Mouse (Mus musculus): ENCODE data around the gene Olfr45. TPM values are rescaled to one million over a fixed set of nuclear protein-coding genes. Genes with fewer than 3 reads are reported as not detected.
A peak's percentile ranks its signal among the peaks of the same experiment; 100 is the strongest.
"Not testable (repeated sequence)": the region's sequence is repeated elsewhere in the genome, so short reads cannot be mapped to it uniquely, and the experiment has no call there.

Gene Olfr45
- polyA plus RNA-seq (2014; fragmentation: Nextera tagmentation; extraction: Ambion mirVana): not detected in 2 replicates

GRCm38 (mm10) chr7:140681651-140682050 is at the start of gene Olfr45:
Gene Olfr45 (plus strand): TSS chr7:140681951.
- H3K9ac ChIP-seq (replicated peaks; ENCODE audit: low read depth, low read length): no peak within 1 kb of the TSS
- no peaks in the 10 kb centered on the region for H3K27me3 ChIP-seq (ENCODE audit: control insufficient read depth, insufficient read depth, low read length)
- no peak within 1 kb of the TSS for H3K4me3 ChIP-seq (ENCODE audit: low read depth, low read length)
- H3K4me2 ChIP-seq (ENCODE audit: low read depth, low read length): no peak within 1 kb of the TSS
- no peaks in the 10 kb centered on the region for H3K9me3 ChIP-seq (ENCODE audit: control insufficient read depth, low read length)
- no peaks in the 10 kb centered on the region for H3K4me1 ChIP-seq (ENCODE audit: control insufficient read depth, insufficient read depth, low read length)
- no peak for ATAC-seq (ENCODE audit: low read depth)
- no peak within 1 kb of the TSS for H3K27ac ChIP-seq (ENCODE audit: low read depth, low read length)
- no peaks in the 10 kb centered on the region for H3K36me3 ChIP-seq (ENCODE audit: control insufficient read depth, insufficient read depth, low read length)
- 89% methylated on average over 1 of the region's 1 CpGs for WGBS

DNA sequence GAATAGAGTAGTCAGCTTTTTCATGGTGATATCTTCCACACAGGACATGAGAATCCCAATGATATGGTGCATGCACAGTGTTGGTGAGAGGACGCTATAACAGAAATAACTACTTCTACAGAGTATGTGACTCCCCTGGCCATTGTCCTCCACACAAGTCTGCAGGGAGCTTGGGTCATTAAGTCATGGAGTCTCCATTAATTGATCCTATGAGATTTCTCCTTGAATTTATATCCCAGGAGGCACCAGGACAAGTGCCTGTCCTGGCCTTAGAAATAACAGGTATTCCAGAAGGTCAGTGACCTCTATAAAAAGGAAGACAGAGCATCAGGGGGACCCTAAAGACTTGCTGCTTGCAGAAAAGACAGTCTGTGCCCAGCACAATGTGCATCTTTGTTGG is 35.6 kb upstream of the Olfr45 start, which contains the start of gene Olfr53:
TSS of gene Olfr53 (plus strand) at position 301 of the 400 bp plus-strand sequence.
- H3K36me3 ChIP-seq (ENCODE audit: control insufficient read depth, insufficient read depth, low read length): no peaks in the 10 kb centered on the region
- 84% methylated on average over 1 of the region's 1 CpGs for WGBS
- no peak for ATAC-seq (ENCODE audit: low read depth)

DNA sequence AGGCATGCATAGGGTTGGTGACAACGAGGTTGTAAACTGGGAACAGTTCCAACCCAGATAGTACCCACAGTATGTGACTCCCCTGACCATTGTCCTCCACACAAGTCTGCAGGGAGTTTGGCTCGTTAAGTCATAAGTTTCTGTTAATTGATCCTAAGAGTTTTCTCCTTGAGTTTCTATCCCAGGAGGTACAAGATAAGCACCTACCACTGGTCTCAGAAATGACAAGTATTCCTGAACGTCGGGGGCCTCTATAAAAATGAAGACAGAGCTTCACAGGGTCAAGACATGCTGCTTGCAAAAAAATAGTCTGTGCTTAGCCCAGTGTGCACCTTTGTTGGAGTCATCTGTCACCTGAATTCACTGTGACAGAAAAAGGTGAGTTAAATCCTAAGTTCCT is 22.1 kb upstream of the Olfr45 start, which contains the start of gene Olfr539:
TSS of gene Olfr539 (plus strand) at position 301 of the 400 bp plus-strand sequence.
- 77% methylated on average over 4 of the region's 4 CpGs for WGBS

More for the DNA sequence above, 35.6 kb upstream of the Olfr45 start, which contains the start of gene Olfr53:
- Histone ChIP-seq H3K4me2 (ENCODE audit: low read depth, low read length) (no peak within 1 kb of the TSS), H3K9me3 (ENCODE audit: control insufficient read depth, low read length) (no peaks in the 10 kb centered on the region), H3K4me3 (ENCODE audit: low read depth, low read length) (no peak within 1 kb of the TSS), H3K27ac (ENCODE audit: low read depth, low read length) (no peak within 1 kb of the TSS), H3K9ac (replicated peaks; ENCODE audit: low read depth, low read length) (no peak within 1 kb of the TSS), H3K4me1 (ENCODE audit: control insufficient read depth, insufficient read depth, low read length) (no peaks in the 10 kb centered on the region), H3K27me3 (ENCODE audit: control insufficient read depth, insufficient read depth, low read length) (no peaks in the 10 kb centered on the region)

DNA sequence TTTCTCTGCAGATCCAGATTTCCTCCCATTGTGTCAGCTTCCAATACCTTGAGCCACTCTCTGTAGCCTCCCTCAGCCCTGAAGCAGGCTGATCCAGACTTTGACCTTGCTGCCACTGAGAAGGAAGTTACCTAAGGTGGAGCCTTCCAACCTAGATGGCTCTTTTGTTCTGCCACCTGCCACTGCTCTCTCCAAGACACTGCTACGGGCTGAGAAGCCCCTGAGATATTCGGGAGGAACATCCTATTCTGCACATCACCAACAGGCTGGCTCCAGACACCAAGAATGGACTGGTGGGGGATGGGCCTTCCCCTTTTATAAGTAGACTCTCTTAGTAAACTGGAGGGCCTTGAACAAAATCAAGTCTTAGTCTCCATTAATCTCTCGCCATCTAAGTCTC is 11.1 kb upstream of the Olfr45 start:
- not testable (repeated sequence) for H3K9ac ChIP-seq (replicated peaks; ENCODE audit: low read depth, low read length); H3K4me2 ChIP-seq (ENCODE audit: low read depth, low read length); H3K4me3 ChIP-seq (ENCODE audit: low read depth, low read length); H3K36me3 ChIP-seq (ENCODE audit: control insufficient read depth, insufficient read depth, low read length); H3K9me3 ChIP-seq (ENCODE audit: control insufficient read depth, low read length); H3K27ac ChIP-seq (ENCODE audit: low read depth, low read length); H3K4me1 ChIP-seq (ENCODE audit: control insufficient read depth, insufficient read depth, low read length); H3K27me3 ChIP-seq (ENCODE audit: control insufficient read depth, insufficient read depth, low read length); ATAC-seq (ENCODE audit: low read depth)
- WGBS: 85% methylated on average over 3 of the region's 3 CpGs

More for the DNA sequence above, 22.1 kb upstream of the Olfr45 start, which contains the start of gene Olfr539:
- H3K27ac ChIP-seq (ENCODE audit: low read depth, low read length): no peak within 1 kb of the TSS
- H3K4me3 ChIP-seq (ENCODE audit: low read depth, low read length): no peak within 1 kb of the TSS
- H3K9ac ChIP-seq (replicated peaks; ENCODE audit: low read depth, low read length): no peak within 1 kb of the TSS
- no peaks in the 10 kb centered on the region for H3K27me3 ChIP-seq (ENCODE audit: control insufficient read depth, insufficient read depth, low read length)
- no peaks in the 10 kb centered on the region for H3K36me3 ChIP-seq (ENCODE audit: control insufficient read depth, insufficient read depth, low read length)
- H3K4me1 ChIP-seq (ENCODE audit: control insufficient read depth, insufficient read depth, low read length): no peaks in the 10 kb centered on the region
- no peaks in the 10 kb centered on the region for H3K9me3 ChIP-seq (ENCODE audit: control insufficient read depth, low read length)
- ATAC-seq (ENCODE audit: low read depth): no peak
- H3K4me2 ChIP-seq (ENCODE audit: low read depth, low read length): no peak within 1 kb of the TSS

- no peak overlapping the region for H3K9ac ChIP-seq (replicated peaks; ENCODE audit: low read depth, low read length)
- 4% methylated on average over 4 of the region's 6 CpGs for WGBS
Observed at GRCm38 (mm10) chr7:140675863-140676262, 5.9 kb upstream of the Olfr45 start.

GRCm38 (mm10) chr7:140679591-140679990 is 2.2 kb upstream of the Olfr45 start:
- WGBS: 66% methylated on average over 4 of the region's 4 CpGs
- ATAC-seq (ENCODE audit: low read depth); H3K4me1 ChIP-seq (ENCODE audit: control insufficient read depth, insufficient read depth, low read length); H3K4me2 ChIP-seq (ENCODE audit: low read depth, low read length); H3K9ac ChIP-seq (replicated peaks; ENCODE audit: low read depth, low read length); H3K9me3 ChIP-seq (ENCODE audit: control insufficient read depth, low read length); H3K36me3 ChIP-seq (ENCODE audit: control insufficient read depth, insufficient read depth, low read length); H3K4me3 ChIP-seq (ENCODE audit: low read depth, low read length); H3K27me3 ChIP-seq (ENCODE audit: control insufficient read depth, insufficient read depth, low read length); H3K27ac ChIP-seq (ENCODE audit: low read depth, low read length): not testable (repeated sequence)

More at GRCm38 (mm10) chr7:140675863-140676262, 5.9 kb upstream of the Olfr45 start:
- no peaks in the 10 kb centered on the region for H3K4me1 ChIP-seq (ENCODE audit: control insufficient read depth, insufficient read depth, low read length)
- H3K4me3 ChIP-seq (ENCODE audit: low read depth, low read length): no peak overlapping the region
- ATAC-seq (ENCODE audit: low read depth): no peak
- peak overlapping the region; percentile 18; the same call in 1 of the 2 replicates for H3K4me2 ChIP-seq (ENCODE audit: low read depth, low read length)
- H3K27me3 ChIP-seq (ENCODE audit: control insufficient read depth, insufficient read depth, low read length): no peaks in the 10 kb centered on the region
- no peaks in the 10 kb centered on the region for H3K9me3 ChIP-seq (ENCODE audit: control insufficient read depth, low read length)
- H3K27ac ChIP-seq (ENCODE audit: low read depth, low read length): no peak overlapping the region
- no peaks in the 10 kb centered on the region for H3K36me3 ChIP-seq (ENCODE audit: control insufficient read depth, insufficient read depth, low read length)

DNA sequence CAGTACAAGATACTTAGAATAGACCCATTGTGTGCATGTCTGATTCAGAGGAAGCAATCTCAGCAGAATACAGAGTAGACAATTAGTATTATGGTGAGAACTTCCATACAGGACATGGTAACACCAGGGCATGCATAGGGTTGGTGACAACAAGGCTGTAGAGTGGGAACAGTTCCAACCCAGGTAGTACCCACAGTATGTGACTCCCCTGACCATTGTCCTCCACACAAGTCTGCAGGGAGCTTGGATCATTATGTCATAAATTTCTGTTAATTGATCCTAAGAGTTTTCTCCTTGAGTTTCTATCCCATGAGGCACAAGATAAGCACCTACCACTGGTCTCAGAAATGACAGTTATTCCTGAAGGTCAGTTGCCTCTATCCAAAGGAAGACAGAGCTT is 15.2 kb downstream of the Olfr45 start, which contains the start of gene Olfr541:
TSS of gene Olfr541 (plus strand) at position 301 of the 400 bp plus-strand sequence.
- Histone ChIP-seq H3K9ac (replicated peaks; ENCODE audit: low read depth, low read length) (no peak within 1 kb of the TSS), H3K4me3 (ENCODE audit: low read depth, low read length) (no peak within 1 kb of the TSS), H3K9me3 (ENCODE audit: control insufficient read depth, low read length) (no peaks in the 10 kb centered on the region), H3K36me3 (ENCODE audit: control insufficient read depth, insufficient read depth, low read length) (no peaks in the 10 kb centered on the region), H3K27me3 (ENCODE audit: control insufficient read depth, insufficient read depth, low read length) (no peaks in the 10 kb centered on the region), H3K4me1 (ENCODE audit: control insufficient read depth, insufficient read depth, low read length) (no peaks in the 10 kb centered on the region), H3K4me2 (ENCODE audit: low read depth, low read length) (no peak within 1 kb of the TSS), H3K27ac (ENCODE audit: low read depth, low read length) (no peak within 1 kb of the TSS)
- ATAC-seq (ENCODE audit: low read depth): no peak

DNA sequence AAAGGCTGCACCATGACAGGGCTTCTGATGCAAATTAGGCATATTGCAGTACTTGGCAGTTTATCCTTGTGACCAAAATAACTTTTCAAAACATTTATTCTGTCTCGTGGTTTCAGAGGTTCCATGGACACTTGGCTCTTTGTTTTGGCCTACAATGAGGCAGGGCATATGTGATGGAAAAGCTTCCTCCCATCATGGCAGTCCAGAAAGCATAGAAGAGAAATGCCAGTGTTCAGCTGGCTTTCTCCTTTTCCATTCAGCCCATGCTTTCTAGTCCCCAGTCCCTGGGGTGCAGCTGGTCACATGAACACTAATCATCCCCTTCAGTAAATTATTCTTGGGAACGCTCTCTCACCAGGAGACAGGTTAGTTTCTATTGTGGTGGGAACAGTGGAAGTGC is 24.6 kb downstream of the Olfr45 start:
- Histone ChIP-seq H3K36me3 (ENCODE audit: control insufficient read depth, insufficient read depth, low read length) (no peaks in the 10 kb centered on the region), H3K4me1 (ENCODE audit: control insufficient read depth, insufficient read depth, low read length) (no peaks in the 10 kb centered on the region), H3K4me2 (ENCODE audit: low read depth, low read length) (no peak overlapping the region), H3K9me3 (ENCODE audit: control insufficient read depth, low read length) (no peaks in the 10 kb centered on the region), H3K27ac (ENCODE audit: low read depth, low read length) (no peak overlapping the region), H3K9ac (replicated peaks; ENCODE audit: low read depth, low read length) (no peak overlapping the region), H3K4me3 (ENCODE audit: low read depth, low read length) (no peak overlapping the region), H3K27me3 (ENCODE audit: control insufficient read depth, insufficient read depth, low read length) (no peaks in the 10 kb centered on the region)
- ATAC-seq (ENCODE audit: low read depth): no peak
- 27% methylated on average over 2 of the region's 2 CpGs for WGBS

- Histone ChIP-seq H3K4me3 (ENCODE audit: low read depth, low read length) (no peak overlapping the region), H3K27me3 (ENCODE audit: control insufficient read depth, insufficient read depth, low read length) (no peaks in the 10 kb centered on the region), H3K27ac (ENCODE audit: low read depth, low read length) (no peak overlapping the region), H3K4me2 (ENCODE audit: low read depth, low read length) (no peak overlapping the region), H3K4me1 (ENCODE audit: control insufficient read depth, insufficient read depth, low read length) (no peaks in the 10 kb centered on the region), H3K9me3 (ENCODE audit: control insufficient read depth, low read length) (no peaks in the 10 kb centered on the region), H3K9ac (replicated peaks; ENCODE audit: low read depth, low read length) (no peak overlapping the region), H3K36me3 (ENCODE audit: control insufficient read depth, insufficient read depth, low read length) (no peaks in the 10 kb centered on the region)
- no peak for ATAC-seq (ENCODE audit: low read depth)
- 85% methylated on average over 6 of the region's 6 CpGs for WGBS
Observed at GRCm38 (mm10) chr7:140707536-140708284, 26.0 kb downstream of the Olfr45 start.

Data from neural tube, embryonic 14.5 days (tissue).